ENCODE assay signal across 8 mouse cellular contexts in the genomic region with DNA sequence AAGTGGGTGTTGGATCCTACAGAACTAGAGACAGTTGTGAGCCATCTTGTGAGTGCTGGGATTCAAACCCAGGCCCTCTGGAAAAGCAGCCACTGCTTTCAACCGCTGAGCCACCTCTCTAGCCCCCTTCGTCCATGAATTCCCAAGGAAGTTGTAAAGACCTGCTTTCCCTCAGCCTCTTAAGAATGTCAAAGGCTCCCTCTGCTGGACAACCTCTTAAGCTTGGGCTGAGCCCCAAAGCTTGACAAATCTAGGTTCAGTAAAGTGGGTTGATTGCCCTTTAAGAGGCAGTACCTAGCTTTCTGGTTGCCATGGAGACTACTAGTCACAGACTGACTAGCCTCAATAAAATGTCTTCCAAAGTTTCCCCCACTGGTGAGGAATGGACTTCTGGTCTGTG. TPM values are rescaled to one million over a fixed set of nuclear protein-coding genes. Genes with fewer than 3 reads are reported as not detected.
A peak's percentile ranks its signal among the peaks of the same experiment; 100 is the strongest.
DNase-seq lines count a peak whose midpoint lies in the region; ATAC-seq and TF ChIP-seq lines count a peak whose summit lies in the region.

A gene (plus strand): TSS at position 297 of the 400 bp plus-strand sequence.

- intact Hi-C loops in gastrocnemius, postnatal 14 days (cut with DNase I; ENCODE audit: low total_unique reads) = loop anchor here (5.0 to 10.0 kb wide), 2 partner anchors 50 to 157 kb away; no protein-coding TSS in a partner anchor
- intact Hi-C loops in left cerebral cortex, adult 2 months (cut with DNase I) = loop anchor here (1.0 to 5.0 kb wide), 3 partner anchors 49 to 155 kb away; no protein-coding TSS in a partner anchor

- ATAC-seq in inflammation-experienced regulatory T-cells, adult 6 months = peak; percentile 77
- peak; percentile 73 for ATAC-seq in megakaryocyte progenitor cell, adult 5-6 weeks (replicated peaks; ENCODE audit: poor library complexity)

- H3K27ac ChIP-seq in left cerebral cortex, adult 2 months = peak within 1 kb of the TSS; percentile 37; the same call in 1 of the 2 replicates

- peak; percentile 89 for TF ChIP-seq CTCF in left cerebral cortex, adult 2 months (IDR thresholded peaks at IDR 0.05)

- DNase-seq in 3T3-L1 (ENCODE audit: low read depth, low spot score) = peak; percentile 96
- DNase-seq in adrenal gland, adult 18-20 months (ENCODE audit: low spot score in 2 of 2) = peak; percentile 57 to 63
- peak; percentile 94 for DNase-seq in embryo, embryonic 11 days
- DNase-seq in gastrocnemius, postnatal 14 days = peak; percentile 67
- DNase-seq in left cerebral cortex, adult 2 months (ENCODE audit: extremely low spot score in 1 of 2, low spot score in 2 of 2) = peak; percentile 61 to 67
- DNase-seq in right cerebral cortex, postnatal 10 days (ENCODE audit: low spot score in 2 of 2) = peak; percentile 81 to 86

- peak within 1 kb of the TSS; percentile 6; the same call in 1 of the 2 replicates for H3K4me3 ChIP-seq in left cerebral cortex, adult 2 months

RNA-seq across cellular contexts. Expression of the gene that starts here (rescaled TPM):
- under 1 TPM; 0.33 to 0.35 TPM for total RNA-seq in adrenal gland, adult 18-20 months (2021)
- under 1 TPM; 0.10 to 0.20 TPM for total RNA-seq in gastrocnemius, postnatal 14 days (2021)
- not detected for polyA plus RNA-seq in inflammation-experienced regulatory T-cells, adult 6 months (2017; shearing (Covaris generic))
- total RNA-seq in left cerebral cortex, adult 2 months (2021) = 1 to 10 TPM in 1 of 2 experiments, under 1 TPM in 1; 0.54 to 1.9 TPM
- total RNA-seq in megakaryocyte progenitor cell, adult 5-6 weeks (2015) = 0.37 TPM in 1 of 2 replicates, not detected in the other
- total RNA-seq in megakaryocyte progenitor cell, adult 5-6 weeks (2017) = not detected in 2 replicates

Comparison
In these comparisons a context has a peak if more than half of its experiments do, and no peak if none do; other contexts are left out.
1. Peak in every context shown above with its lines: DNase-seq, ATAC-seq, H3K4me3 ChIP-seq and H3K27ac ChIP-seq.
2. Peak in DNase-seq in adrenal gland, adult 18-20 months; RNA of the gene not detected or under 1 TPM.
3. Peak in DNase-seq in gastrocnemius, postnatal 14 days; RNA of the gene not detected or under 1 TPM.
4. Peak in ATAC-seq in inflammation-experienced regulatory T-cells, adult 6 months; RNA of the gene not detected or under 1 TPM.
5. Peak in ATAC-seq in megakaryocyte progenitor cell, adult 5-6 weeks; RNA of the gene not detected or under 1 TPM.